8 mouse cellular contexts compared by ENCODE assay signal in genomic region chr11:60536180-60536858, GRCm38 (mm10). TPM values are rescaled to one million over a fixed set of nuclear protein-coding genes. Genes with fewer than 3 reads are reported as not detected.
DNase-seq lines count a peak whose midpoint lies in the region; ATAC-seq and TF ChIP-seq lines count a peak whose summit lies in the region.

TSS of gene Alkbh5 (plus strand) at chr11:60536381.

- H3K9me3 ChIP-seq in MEL (replicated peaks; ENCODE audit: insufficient read depth, low read length) = no peaks in the 10 kb centered on the region
- H3K9me3 ChIP-seq in heart, embryonic 12.5 days (replicated peaks) = no peaks in the 10 kb centered on the region
- no peaks in the 10 kb centered on the region for H3K9me3 ChIP-seq in liver, embryonic 12.5 days (replicated peaks)

- peak within 1 kb of the TSS; percentile 50 to 86 for H3K4me3 ChIP-seq in MEL (ENCODE audit: control insufficient read depth in 1 of 2, insufficient read depth in 1 of 2, low read depth in 2 of 2, low read length in 2 of 2)
- H3K4me3 ChIP-seq in bone marrow macrophage, adult 2 months (ENCODE audit: insufficient read depth, low read length) = peak within 1 kb of the TSS; percentile 81
- peak within 1 kb of the TSS; percentile 82 for H3K4me3 ChIP-seq in heart, embryonic 12.5 days
- H3K4me3 ChIP-seq in liver, embryonic 12.5 days = peak within 1 kb of the TSS; percentile 96
- H3K4me3 ChIP-seq in myocyte = peak within 1 kb of the TSS; percentile 95

- DNase-seq in MEL (ENCODE audit: low read depth, low spot score) = peak; percentile 77
- peak; percentile 34 for DNase-seq in kidney, postnatal 10 days
- no peak for DNase-seq in natural killer cell, adult 2 months (ENCODE audit: low spot score in 2 of 2)

- H3K79me2 ChIP-seq in MEL (ENCODE audit: control insufficient read depth, insufficient read depth, low read length, poor library complexity) (peaks cover 40% of the 10 kb centered on the region), myocyte (ENCODE audit: control insufficient read depth, insufficient read depth) (peaks cover 34% of the 10 kb centered on the region)

- H3K4me1 ChIP-seq in MEL (ENCODE audit: control insufficient read depth in 1 of 2, insufficient read depth in 2 of 2, low read length in 2 of 2) = peaks cover 0 to 17% of the 10 kb centered on the region in 2 experiments; a peak in 3 of 4 replicates
- H3K4me1 ChIP-seq in bone marrow macrophage, adult 2 months (ENCODE audit: control insufficient read depth, insufficient read depth, low read length) = peaks cover 8% of the 10 kb centered on the region
- H3K4me1 ChIP-seq in heart, embryonic 12.5 days (replicated peaks) = peaks cover 18% of the 10 kb centered on the region
- H3K4me1 ChIP-seq in liver, embryonic 12.5 days = peaks cover 35% of the 10 kb centered on the region

- peak within 1 kb of the TSS; percentile 89 for H3K9ac ChIP-seq in MEL (ENCODE audit: control insufficient read depth, low read depth, low read length, poor library complexity, severe bottlenecking)
- peak within 1 kb of the TSS; percentile 96 for H3K9ac ChIP-seq in heart, embryonic 12.5 days
- H3K9ac ChIP-seq in liver, embryonic 12.5 days = peak within 1 kb of the TSS; percentile 97

- no peak for TF ChIP-seq RAD21 in MEL (IDR thresholded peaks at IDR 0.05; ENCODE audit: low read depth, low read length)

- H3K27ac ChIP-seq in MEL (ENCODE audit: control insufficient read depth, low read depth, low read length) = peak within 1 kb of the TSS; percentile 94
- H3K27ac ChIP-seq in bone marrow macrophage, adult 2 months (ENCODE audit: insufficient read depth, low read depth, low read length) = peak within 1 kb of the TSS; percentile 94
- H3K27ac ChIP-seq in heart, embryonic 12.5 days (ENCODE audit: poor library complexity, severe bottlenecking) = peak within 1 kb of the TSS; percentile 99
- peak within 1 kb of the TSS; percentile 98 for H3K27ac ChIP-seq in liver, embryonic 12.5 days

- no peak for TF ChIP-seq POLR2A in MEL (IDR thresholded peaks at IDR 0.05; ENCODE audit: control insufficient read depth in 1 of 2, insufficient read depth in 1 of 2, low read depth in 1 of 2, low read length in 2 of 2, poor library complexity in 1 of 2)
- TF ChIP-seq POLR2A in bone marrow macrophage, adult 2 months (IDR thresholded peaks at IDR 0.05; ENCODE audit: borderline replicate concordance, low read depth, low read length) = no peak
- TF ChIP-seq POLR2A in myocyte (IDR thresholded peaks at IDR 0.05; ENCODE audit: insufficient read length, low read depth) = no peak

- no peak for TF ChIP-seq CTCF in MEL (IDR thresholded peaks at IDR 0.05 in 2 of 3, conservative IDR thresholded peaks at IDR 0.05 in 1 of 3; ENCODE audit: control insufficient read depth in 1 of 3, insufficient read depth in 1 of 3, low read depth in 2 of 3, low read length in 3 of 3, poor library complexity in 1 of 3, severe bottlenecking in 1 of 3)
- TF ChIP-seq CTCF in bone marrow macrophage, adult 2 months (IDR thresholded peaks at IDR 0.05; ENCODE audit: low read depth, low read length) = no peak

- peak within 1 kb of the TSS; percentile 95 for H3K4me2 ChIP-seq in heart, embryonic 12.5 days
- H3K4me2 ChIP-seq in liver, embryonic 12.5 days = peak within 1 kb of the TSS; percentile 95
- peak within 1 kb of the TSS; percentile 99 for H3K4me2 ChIP-seq in myocyte (ENCODE audit: low read depth)

- ATAC-seq in erythroid progenitor cell, adult 5-6 weeks (replicated peaks; ENCODE audit: low FRiP score, poor library complexity, severe bottlenecking) = 0 out of 2 replicates have a peak, but pooled peaks have one; percentile 17
- no peak for ATAC-seq in heart, embryonic 12.5 days (ENCODE audit: insufficient number of reproducible peaks, low FRiP score)
- ATAC-seq in liver, embryonic 12.5 days = no peak

- WGBS in heart, embryonic 12.5 days = 24% methylated on average over 9 of the region's 9 CpGs
- WGBS in liver, embryonic 12.5 days (ENCODE audit: insufficient replicate concordance) = 33% methylated on average over 9 of the region's 9 CpGs

- peak in 1 of 2 experiments; percentile 11; a peak in 1 of 4 replicates for TF ChIP-seq EP300 in MEL (IDR thresholded peaks at IDR 0.05; ENCODE audit: low read depth in 1 of 2, low read length in 2 of 2)

- H3K36me3 ChIP-seq in MEL (ENCODE audit: control insufficient read depth in 1 of 2, insufficient read depth in 2 of 2, low read length in 2 of 2) (peaks cover 0 to 17% of the 10 kb centered on the region in 2 experiments; a peak in 3 of 4 replicates), myocyte (ENCODE audit: control insufficient read depth, insufficient read depth) (no peaks in the 10 kb centered on the region)
- peaks cover 7% of the 10 kb centered on the region; the same call in 1 of the 2 replicates for H3K36me3 ChIP-seq in heart, embryonic 12.5 days
- H3K36me3 ChIP-seq in liver, embryonic 12.5 days = peaks cover 13% of the 10 kb centered on the region; the same call in 1 of the 2 replicates

- peaks cover 11 to 14% of the 10 kb centered on the region in 2 experiments for H3K27me3 ChIP-seq in MEL (ENCODE audit: control insufficient read depth in 1 of 2, insufficient read depth in 2 of 2, low read length in 2 of 2)
- no peaks in the 10 kb centered on the region; the same call in 1 of the 2 replicates for H3K27me3 ChIP-seq in heart, embryonic 12.5 days (replicated peaks)
- peaks cover 12% of the 10 kb centered on the region for H3K27me3 ChIP-seq in liver, embryonic 12.5 days (replicated peaks)
- H3K27me3 ChIP-seq in myocyte (ENCODE audit: control insufficient read depth, insufficient read depth, insufficient read length) = no peaks in the 10 kb centered on the region

- H3ac ChIP-seq in myocyte (ENCODE audit: control insufficient read depth, insufficient read length) = peak within 1 kb of the TSS; percentile 68

TF ChIP-seq in MEL, 35 proteins besides CTCF, POLR2A, EP300 and RAD21:
- peak; percentile 56; the same call in 1 of the 2 replicates for TF ChIP-seq ETS1 (IDR thresholded peaks at IDR 0.05; ENCODE audit: low read depth, low read length)
- peak; percentile 44; the same call in 1 of the 2 replicates for TF ChIP-seq MAX (IDR thresholded peaks at IDR 0.05; ENCODE audit: low read length)
- peak; percentile 45; the same call in 1 of the 2 replicates for TF ChIP-seq RCOR1 (IDR thresholded peaks at IDR 0.05; ENCODE audit: low read depth, low read length)
- TF ChIP-seq SMC3 (IDR thresholded peaks at IDR 0.05; ENCODE audit: low read depth, low read length) = no peak
- TF ChIP-seq HCFC1 (IDR thresholded peaks at IDR 0.05; ENCODE audit: low read depth, low read length) = no peak
- 0 out of 2 replicates have a peak, but pooled peaks have one; percentile 30 for TF ChIP-seq GABPA (IDR thresholded peaks at IDR 0.05; ENCODE audit: low read depth, low read length)
- peak; percentile 95 for TF ChIP-seq MAFK (IDR thresholded peaks at IDR 0.05; ENCODE audit: borderline replicate concordance, low read depth, low read length)

TF ChIP-seq in myocyte, 11 proteins besides CTCF, POLR2A, EP300 and RAD21:
- TF ChIP-seq USF1 (IDR thresholded peaks at IDR 0.05; ENCODE audit: low read depth) (no peak), POLR2AphosphoS2 (IDR thresholded peaks at IDR 0.05; ENCODE audit: insufficient read length, low read depth) (peak; percentile 52)
TF ChIP-seq in myocyte: peak in this region for 1.

RNA-seq across cellular contexts. Expression of gene Alkbh5, which starts in this region (rescaled TPM):
- total RNA-seq in MEL (2012; rRNA removed) = 39.4 and 49.5 TPM in 2 replicates
- 10 to 100 TPM in 1 of 2 experiments, not detected in 1; 49.1 TPM for polyA plus RNA-seq in MEL (2012; ENCODE audit: insufficient read depth in 1 of 2, insufficient read length in 2 of 2, low read depth in 1 of 2, low replicate concordance in 2 of 2, missing spikeins in 1 of 2)
- polyA plus RNA-seq in bone marrow macrophage, adult 2 months (2012; ENCODE audit: insufficient read depth, insufficient read length, missing spikeins) = 39.2 and 40.4 TPM in 2 replicates
- total RNA-seq in erythroid progenitor cell, adult 5-6 weeks (2015; ENCODE audit: low replicate concordance) = 20.5 TPM in 2 replicates
- 18.8 and 21.3 TPM in 2 replicates for total RNA-seq in erythroid progenitor cell, adult 5-6 weeks (2017; ENCODE audit: low replicate concordance)
- 41.8 and 44.6 TPM in 2 replicates for polyA plus RNA-seq in heart, embryonic 12.5 days (2016; fragmentation: Nextera tagmentation; extraction: Ambion mirVana)
- polyA plus RNA-seq in liver, embryonic 12.5 days (2016; fragmentation: Nextera tagmentation; extraction: Ambion mirVana) = 32.7 and 33.2 TPM in 2 replicates
- polyA plus RNA-seq in myocyte (2012; fragmentation: generic; extraction: Trizol) = 23.5 TPM

Comparison
In these comparisons a context has a peak if more than half of its experiments do, and no peak if none do; other contexts are left out.
1. DNase-seq: peak in MEL (single experiment) and kidney, postnatal 10 days (single experiment); none in natural killer cell, adult 2 months (0 of 2).
2. Peak in every context shown above with its lines, with median percentiles within 50 percentile points of each other: H3K27ac ChIP-seq, H3K4me3 ChIP-seq, H3K9ac ChIP-seq and H3K4me2 ChIP-seq.